Mouse (Mus musculus) yolk sac, embryonic 10.5 days (tissue): ENCODE measurements around the gene Hist1h2ah.

ENCODE experiments used
- DNase-seq: peaks from one replicate; pipeline ENCODE4 v3.0.0-alpha.2; 2017; ENCODE audit warnings: low spot score

Gene Hist1h2ah

GRCm38 (mm10) chr13:22039364-22039763 is 4.0 kb upstream of the Hist1h2ah start:
- no peak for DNase-seq

DNA sequence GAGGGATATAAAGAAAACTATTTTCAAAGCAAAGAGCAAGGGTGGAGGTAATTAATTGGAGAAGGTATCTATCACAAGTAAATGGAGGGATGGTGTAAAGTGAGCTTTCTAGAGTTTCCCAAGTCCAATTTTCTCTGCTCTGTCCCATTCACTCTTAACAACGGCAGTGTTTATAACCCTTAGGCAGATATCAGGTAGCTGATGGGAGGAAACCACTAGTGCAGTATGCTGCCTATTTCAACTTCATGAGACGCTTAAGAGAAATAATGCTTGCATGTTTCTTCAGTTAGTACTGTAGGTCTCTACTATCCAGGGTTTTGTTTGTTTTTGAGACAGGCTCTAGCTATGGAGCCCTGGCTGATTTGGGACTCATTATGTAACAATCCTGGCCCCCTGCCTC is 2.0 kb upstream of the Hist1h2ah start:
- no peak for DNase-seq

DNA sequence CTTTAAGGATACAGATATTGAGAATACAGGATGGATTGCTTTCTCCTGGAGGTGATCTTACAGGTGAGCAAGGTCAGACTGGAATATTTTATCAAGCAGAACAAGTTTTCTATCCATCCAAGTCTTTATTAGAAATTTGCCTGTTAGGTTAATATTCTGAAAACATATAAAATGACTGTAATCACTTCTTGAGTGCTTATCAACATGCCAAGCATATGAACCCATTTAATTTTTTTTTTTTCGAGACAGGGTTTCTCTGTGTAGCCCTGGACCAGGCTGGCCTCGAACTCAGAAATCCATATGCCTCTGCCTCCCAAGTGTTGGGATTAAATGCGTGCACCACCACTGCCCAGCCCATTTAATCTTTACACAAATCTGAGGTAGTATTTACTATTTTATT is 1.6 kb upstream of the Hist1h2ah start:
- DNase-seq, result no peak

DNA sequence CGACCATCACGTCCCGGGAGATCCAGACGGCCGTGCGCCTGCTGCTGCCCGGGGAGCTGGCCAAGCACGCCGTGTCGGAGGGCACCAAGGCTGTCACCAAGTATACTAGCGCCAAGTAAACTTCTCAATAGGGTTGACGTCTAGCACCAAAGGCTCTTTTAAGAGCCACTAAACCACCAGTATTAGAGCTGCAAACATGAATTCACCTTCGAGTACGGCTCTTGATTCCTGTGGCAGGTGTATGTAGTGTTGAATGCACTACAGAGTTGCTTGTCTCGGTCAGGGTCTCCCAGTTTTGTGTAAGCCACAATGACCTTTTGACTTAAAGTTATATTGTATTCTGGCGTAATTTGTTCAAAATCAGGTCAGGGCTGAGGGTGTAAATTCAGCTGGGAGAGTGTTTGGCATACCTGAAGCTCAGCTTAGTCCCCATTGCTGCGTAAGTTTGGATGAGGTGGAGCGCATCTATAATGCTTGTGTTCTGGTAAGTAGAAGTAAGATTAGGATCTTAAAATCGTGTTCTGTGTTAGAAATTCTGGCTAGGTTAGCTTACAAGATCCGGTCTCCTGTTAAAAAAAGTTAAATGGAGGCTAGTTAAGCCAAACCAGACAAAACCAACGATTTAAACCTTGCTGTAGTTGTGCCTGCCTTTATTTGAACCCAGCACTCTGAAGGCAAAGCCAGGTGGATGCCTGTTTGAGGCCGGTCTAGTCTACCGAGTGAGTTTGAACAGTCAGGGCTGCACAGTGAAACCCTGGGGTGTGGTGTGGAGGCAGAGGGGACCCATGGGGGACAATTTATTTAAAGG is 985 bp upstream of the Hist1h2ah start:
- peak; percentile 69 for DNase-seq

- DNase-seq, result peak; percentile 71
Measured at GRCm38 (mm10) chr13:22034443-22035266, 713 bp downstream of the Hist1h2ah start.

DNA sequence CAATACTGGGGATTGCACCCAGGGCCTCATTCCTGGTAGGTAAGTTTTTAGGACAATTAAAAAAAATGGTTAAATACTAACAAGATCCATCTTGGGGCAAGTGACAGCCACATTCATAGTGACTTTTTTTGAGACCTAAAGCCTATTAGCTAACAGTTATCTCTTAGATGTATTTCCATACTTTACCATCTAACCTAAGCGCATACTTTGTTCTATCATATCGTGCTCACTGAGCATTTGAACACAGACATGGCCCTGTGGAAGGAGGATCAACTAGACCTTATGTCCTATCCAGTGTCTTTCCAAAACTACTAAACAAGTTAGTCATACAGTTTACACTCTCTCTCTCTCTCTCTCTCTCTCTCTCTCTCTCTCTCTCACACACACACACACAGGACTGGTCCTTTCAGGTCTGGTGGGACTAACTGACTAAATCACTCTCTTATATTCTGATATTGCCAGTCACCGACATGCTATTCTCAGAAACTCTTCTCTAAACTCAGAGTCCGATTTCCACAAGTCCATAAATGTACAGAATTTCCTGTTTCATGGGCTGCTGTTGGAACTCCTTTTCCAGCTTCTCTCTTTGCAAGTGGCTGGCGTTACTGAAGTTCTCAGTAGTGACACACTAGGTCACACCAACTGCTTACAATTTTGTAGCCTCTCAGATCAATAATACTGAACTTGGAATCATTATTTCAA is 1.5 kb downstream of the Hist1h2ah start:
- no peak for DNase-seq

- no peak for DNase-seq
Measured at GRCm38 (mm10) chr13:22030493-22030892, 4.9 kb downstream of the Hist1h2ah start.

GRCm38 (mm10) chr13:22029928-22030327 is 5.4 kb downstream of the Hist1h2ah start:
- peak; percentile 64 for DNase-seq

- DNase-seq, result peak; percentile 95
Measured at GRCm38 (mm10) chr13:22028673-22029460, 6.5 kb downstream of the Hist1h2ah start.

- peak; percentile 87 for DNase-seq
Measured at GRCm38 (mm10) chr13:22026058-22027031, 9.0 kb downstream of the Hist1h2ah start.

GRCm38 (mm10) chr13:22022241-22022640 is 13.1 kb downstream of the Hist1h2ah start:
- peak; percentile 81 for DNase-seq

- peak; percentile 57 for DNase-seq
Measured at GRCm38 (mm10) chr13:22021581-22021980, 13.8 kb downstream of the Hist1h2ah start.

- DNase-seq, result peak; percentile 78
Measured at GRCm38 (mm10) chr13:22020901-22021339, 14.4 kb downstream of the Hist1h2ah start.

GRCm38 (mm10) chr13:22019934-22020835 is 15.2 kb downstream of the Hist1h2ah start:
- DNase-seq, result peak; percentile 40

GRCm38 (mm10) chr13:22015479-22016450 is 19.6 kb downstream of the Hist1h2ah start:
- peak; percentile 93 for DNase-seq

DNA sequence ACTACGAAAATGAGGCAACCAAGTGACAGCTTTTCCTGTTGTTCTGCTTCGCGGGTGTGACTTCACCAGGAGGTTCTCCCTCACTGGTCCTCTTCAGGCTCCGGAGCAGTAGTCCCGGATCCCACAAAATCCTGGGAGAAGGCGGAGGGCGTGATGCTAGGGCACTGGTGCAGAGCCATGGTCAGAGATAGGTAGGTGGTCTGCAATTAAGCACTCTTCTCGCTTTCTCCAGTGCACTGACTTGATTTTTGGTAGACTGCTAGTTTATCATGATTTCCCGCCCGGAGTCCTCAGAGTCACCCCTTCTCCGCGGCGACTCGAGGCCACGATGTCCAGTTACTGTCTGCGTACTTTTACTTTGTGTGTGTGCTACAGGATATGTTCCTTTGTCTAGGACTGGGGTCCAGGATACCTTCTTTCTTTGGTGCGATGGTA is 20.9 kb downstream of the Hist1h2ah start:
- DNase-seq, result peak; percentile 9

GRCm38 (mm10) chr13:22013716-22014115 is 21.7 kb downstream of the Hist1h2ah start:
- no peak for DNase-seq

GRCm38 (mm10) chr13:22009642-22010041 is 25.7 kb downstream of the Hist1h2ah start, which contains the start of gene Prss16:
Gene Prss16, minus strand, starts transcription at chr13:22009742.
- no peak for DNase-seq
